Mouse (Mus musculus): Measurements from ENCODE around the gene R3hdm1. TPM values are rescaled to one million over a fixed set of nuclear protein-coding genes. Genes with fewer than 3 reads are reported as not detected.

R3hdm1 gene
- polyA plus RNA-seq, 1 experiment = 46.2 TPM

- no peaks in the 10 kb centered on the region; the same call in 1 of the 2 replicates for H3K4me1 ChIP-seq (ENCODE audit: control insufficient read depth, insufficient read depth, low read length)
- no peak overlapping the region for H3K4me3 ChIP-seq (replicated peaks; ENCODE audit: control insufficient read depth, low read depth, low read length)
- 87% methylated on average over 3 of the region's 3 CpGs for WGBS
- no peak for TF ChIP-seq CTCF (IDR thresholded peaks at IDR 0.05; ENCODE audit: control insufficient read depth, insufficient read depth, low read length)
- TF ChIP-seq POLR2A (IDR thresholded peaks at IDR 0.05; ENCODE audit: borderline replicate concordance, control insufficient read depth, low read depth, low read length) = no peak
- no peak overlapping the region for H3K27ac ChIP-seq (ENCODE audit: control insufficient read depth, insufficient read depth, low read depth, low read length, poor library complexity)
Observed at GRCm38 (mm10) chr1:128282924-128283323, 179.8 kb downstream of the R3hdm1 start.

- no peak overlapping the region for H3K4me3 ChIP-seq (replicated peaks; ENCODE audit: control insufficient read depth, low read depth, low read length)
- WGBS = 70% methylated on average over 8 of the region's 8 CpGs
- no peak overlapping the region for H3K27ac ChIP-seq (ENCODE audit: control insufficient read depth, insufficient read depth, low read depth, low read length, poor library complexity)
- TF ChIP-seq CTCF (IDR thresholded peaks at IDR 0.05; ENCODE audit: control insufficient read depth, insufficient read depth, low read length) (no peak), POLR2A (IDR thresholded peaks at IDR 0.05; ENCODE audit: borderline replicate concordance, control insufficient read depth, low read depth, low read length) (no peak)
- H3K4me1 ChIP-seq (ENCODE audit: control insufficient read depth, insufficient read depth, low read length) = no peaks in the 10 kb centered on the region; the same call in 1 of the 2 replicates
Observed at GRCm38 (mm10) chr1:128284157-128284690, 181.1 kb downstream of the R3hdm1 start.

GRCm38 (mm10) chr1:128285136-128285535, 182.0 kb downstream of the R3hdm1 start:
- 87% methylated on average over 9 of the region's 9 CpGs for WGBS
- TF ChIP-seq CTCF (IDR thresholded peaks at IDR 0.05; ENCODE audit: control insufficient read depth, insufficient read depth, low read length) = no peak
- no peak for TF ChIP-seq POLR2A (IDR thresholded peaks at IDR 0.05; ENCODE audit: borderline replicate concordance, control insufficient read depth, low read depth, low read length)
- no peak overlapping the region for H3K27ac ChIP-seq (ENCODE audit: control insufficient read depth, insufficient read depth, low read depth, low read length, poor library complexity)

More at GRCm38 (mm10) chr1:128285136-128285535, 182.0 kb downstream of the R3hdm1 start:
- no peak overlapping the region for H3K4me3 ChIP-seq (replicated peaks; ENCODE audit: control insufficient read depth, low read depth, low read length)
- no peaks in the 10 kb centered on the region; the same call in 1 of the 2 replicates for H3K4me1 ChIP-seq (ENCODE audit: control insufficient read depth, insufficient read depth, low read length)

Other genes starting within 250 kb of the R3hdm1 start
- 0.30 TPM in 1 of 2 replicates, not detected in the other for gene Map3k19, start 248.3 kb upstream of the R3hdm1 start, polyA plus RNA-seq (2011; ENCODE audit: insufficient read depth, insufficient read length, low replicate concordance, missing spikeins)
- 10.1 and 13.3 TPM in 2 replicates for gene Rab3gap1, start 234.5 kb upstream of the R3hdm1 start, polyA plus RNA-seq (2011; ENCODE audit: insufficient read depth, insufficient read length, low replicate concordance, missing spikeins)
- 7.6 and 8.5 TPM in 2 replicates for gene Zranb3, start 254 bp upstream of the R3hdm1 start, polyA plus RNA-seq (2011; ENCODE audit: insufficient read depth, insufficient read length, low replicate concordance, missing spikeins)
- 16.7 and 28.2 TPM in 2 replicates for gene Ubxn4, start 140.7 kb downstream of the R3hdm1 start, polyA plus RNA-seq (2011; ENCODE audit: insufficient read depth, insufficient read length, low replicate concordance, missing spikeins)
- 0.22 and 0.32 TPM in 2 replicates for gene Lct, start 225.0 kb downstream of the R3hdm1 start, polyA plus RNA-seq (2011; ENCODE audit: insufficient read depth, insufficient read length, low replicate concordance, missing spikeins)

Measured in bone marrow, adult 2 months (tissue).